In genomic region chr4:106678442-106679118, GRCm38 (mm10) we compare ENCODE assay signal across 8 mouse cellular contexts. TPM values are rescaled to one million over a fixed set of nuclear protein-coding genes. Genes with fewer than 3 reads are reported as not detected.
A peak's percentile ranks its signal among the peaks of the same experiment; 100 is the strongest.
DNase-seq lines count a peak whose midpoint lies in the region; ATAC-seq and TF ChIP-seq lines count a peak whose summit lies in the region.

Ttc4 (minus strand) TSS chr4:106678944.

- peak within 1 kb of the TSS; percentile 57 for H3K4me2 ChIP-seq in kidney, embryonic 14.5 days (replicated peaks; ENCODE audit: low read depth, low read length)
- peak within 1 kb of the TSS; percentile 75 for H3K4me2 ChIP-seq in limb, embryonic 15.5 days

- DNase-seq in A20 (ENCODE audit: low read depth, low spot score): peak; percentile 95
- peak; percentile 69 to 86 for DNase-seq in heart, adult 9 months (ENCODE audit: low spot score in 2 of 2)
- peak; percentile 65 to 75 for DNase-seq in monocyte, adult 2 months (ENCODE audit: low read depth in 1 of 2, low spot score in 2 of 2)
- DNase-seq in spleen, postnatal 36 days (ENCODE audit: low spot score in 2 of 2): peak; percentile 84 to 88

- H3K27me3 ChIP-seq in kidney, embryonic 14.5 days (ENCODE audit: control insufficient read depth, insufficient read depth, low read length): no peaks in the 10 kb centered on the region
- H3K27me3 ChIP-seq in limb, embryonic 15.5 days: no peaks in the 10 kb centered on the region

- peak; percentile 97 for ATAC-seq in kidney, embryonic 14.5 days (ENCODE audit: low FRiP score, low TSS enrichment)
- peak; percentile 95 for ATAC-seq in limb, embryonic 15.5 days (ENCODE audit: insufficient number of reproducible peaks, low FRiP score, low TSS enrichment, low read depth)

- no peak for TF ChIP-seq POLR2A in bone marrow macrophage, adult 2 months (IDR thresholded peaks at IDR 0.05; ENCODE audit: borderline replicate concordance, low read depth, low read length)
- TF ChIP-seq POLR2A in embryonic fibroblast, embryonic 13.5 days (IDR thresholded peaks at IDR 0.05; ENCODE audit: low read depth, low read length): peak; percentile 82

- H3K4me1 ChIP-seq in bone marrow macrophage, adult 2 months (ENCODE audit: control insufficient read depth, insufficient read depth, low read length): peaks cover 3% of the 10 kb centered on the region
- H3K4me1 ChIP-seq in embryonic fibroblast, embryonic 13.5 days (ENCODE audit: control insufficient read depth, insufficient read depth, low read length): no peaks in the 10 kb centered on the region
- peaks cover 4% of the 10 kb centered on the region for H3K4me1 ChIP-seq in kidney, embryonic 14.5 days (ENCODE audit: control insufficient read depth, insufficient read depth, low read length)
- H3K4me1 ChIP-seq in limb, embryonic 15.5 days: peaks cover 10% of the 10 kb centered on the region

- H3K36me3 ChIP-seq in kidney, embryonic 14.5 days (ENCODE audit: control insufficient read depth, insufficient read depth, low read length): peaks cover 30% of the 10 kb centered on the region
- peaks cover 27% of the 10 kb centered on the region for H3K36me3 ChIP-seq in limb, embryonic 15.5 days

- H3K9ac ChIP-seq in kidney, embryonic 14.5 days (ENCODE audit: low read depth, low read length): peak within 1 kb of the TSS; percentile 68
- H3K9ac ChIP-seq in limb, embryonic 15.5 days: peak within 1 kb of the TSS; percentile 70

- H3K4me3 ChIP-seq in bone marrow macrophage, adult 2 months (ENCODE audit: insufficient read depth, low read length): peak within 1 kb of the TSS; percentile 92
- H3K4me3 ChIP-seq in embryonic fibroblast, embryonic 13.5 days (ENCODE audit: insufficient read depth, low read length): peak within 1 kb of the TSS; percentile 86
- H3K4me3 ChIP-seq in kidney, embryonic 14.5 days (ENCODE audit: low read length): peak within 1 kb of the TSS; percentile 76
- peak within 1 kb of the TSS; percentile 62 for H3K4me3 ChIP-seq in limb, embryonic 15.5 days

- H3K9me3 ChIP-seq in kidney, embryonic 14.5 days (ENCODE audit: control insufficient read depth, low read length): no peaks in the 10 kb centered on the region
- H3K9me3 ChIP-seq in limb, embryonic 15.5 days: no peaks in the 10 kb centered on the region

- WGBS in kidney, embryonic 14.5 days: under 1% methylated on average over 43 of the region's 43 CpGs
- under 1% methylated on average over 43 of the region's 43 CpGs for WGBS in limb, embryonic 15.5 days

- TF ChIP-seq CTCF in bone marrow macrophage, adult 2 months (IDR thresholded peaks at IDR 0.05; ENCODE audit: low read depth, low read length): peak; percentile 27; the same call in 1 of the 2 replicates
- no peak for TF ChIP-seq CTCF in embryonic fibroblast, embryonic 13.5 days (IDR thresholded peaks at IDR 0.05; ENCODE audit: borderline replicate concordance, insufficient read depth, low read length)

- no peak within 1 kb of the TSS for H3K27ac ChIP-seq in bone marrow macrophage, adult 2 months (ENCODE audit: insufficient read depth, low read depth, low read length)
- H3K27ac ChIP-seq in embryonic fibroblast, embryonic 13.5 days (ENCODE audit: insufficient read depth, low read length): no peak within 1 kb of the TSS
- H3K27ac ChIP-seq in kidney, embryonic 14.5 days (ENCODE audit: low read depth, low read length): no peak within 1 kb of the TSS
- peak within 1 kb of the TSS; percentile 72; the same call in 1 of the 2 replicates for H3K27ac ChIP-seq in limb, embryonic 15.5 days

RNA-seq across cellular contexts. Expression of gene Ttc4, which starts in this region (rescaled TPM):
- polyA plus RNA-seq in bone marrow macrophage, adult 2 months (2012; ENCODE audit: insufficient read depth, insufficient read length, missing spikeins): 27.5 and 29.7 TPM in 2 replicates
- 43.5 and 45.1 TPM in 2 replicates for polyA plus RNA-seq in embryonic fibroblast, embryonic 13.5 days (2011; ENCODE audit: insufficient read length, low read depth, missing spikeins)
- 60.9 and 90.5 TPM in 2 replicates for polyA plus RNA-seq in kidney, embryonic 14.5 days (2014; fragmentation: Nextera tagmentation; extraction: Ambion mirVana)
- 89.0 and 92.3 TPM in 2 replicates for polyA plus RNA-seq in limb, embryonic 15.5 days (2015; fragmentation: Nextera tagmentation; extraction: Ambion mirVana)
